Mouse (Mus musculus) E14TG2a.4 (cell line): ENCODE measurements around the gene Ascl1.

Source experiments
- CTCF ChIP-seq: conservative IDR thresholded peaks from 2 replicates; pipeline ENCODE4 v1.5.1; 2014; ENCODE audit warnings: low read length
- NANOG ChIP-seq: IDR thresholded peaks from 2 replicates; pipeline ENCODE4 v1.6.1; 2014; ENCODE audit warnings: borderline replicate concordance, low read length, mixed read lengths
- POU5F1 ChIP-seq: IDR thresholded peaks from 2 replicates; pipeline ENCODE4 v1.6.1; 2014; ENCODE audit warnings: low read length, borderline replicate concordance

DNA sequence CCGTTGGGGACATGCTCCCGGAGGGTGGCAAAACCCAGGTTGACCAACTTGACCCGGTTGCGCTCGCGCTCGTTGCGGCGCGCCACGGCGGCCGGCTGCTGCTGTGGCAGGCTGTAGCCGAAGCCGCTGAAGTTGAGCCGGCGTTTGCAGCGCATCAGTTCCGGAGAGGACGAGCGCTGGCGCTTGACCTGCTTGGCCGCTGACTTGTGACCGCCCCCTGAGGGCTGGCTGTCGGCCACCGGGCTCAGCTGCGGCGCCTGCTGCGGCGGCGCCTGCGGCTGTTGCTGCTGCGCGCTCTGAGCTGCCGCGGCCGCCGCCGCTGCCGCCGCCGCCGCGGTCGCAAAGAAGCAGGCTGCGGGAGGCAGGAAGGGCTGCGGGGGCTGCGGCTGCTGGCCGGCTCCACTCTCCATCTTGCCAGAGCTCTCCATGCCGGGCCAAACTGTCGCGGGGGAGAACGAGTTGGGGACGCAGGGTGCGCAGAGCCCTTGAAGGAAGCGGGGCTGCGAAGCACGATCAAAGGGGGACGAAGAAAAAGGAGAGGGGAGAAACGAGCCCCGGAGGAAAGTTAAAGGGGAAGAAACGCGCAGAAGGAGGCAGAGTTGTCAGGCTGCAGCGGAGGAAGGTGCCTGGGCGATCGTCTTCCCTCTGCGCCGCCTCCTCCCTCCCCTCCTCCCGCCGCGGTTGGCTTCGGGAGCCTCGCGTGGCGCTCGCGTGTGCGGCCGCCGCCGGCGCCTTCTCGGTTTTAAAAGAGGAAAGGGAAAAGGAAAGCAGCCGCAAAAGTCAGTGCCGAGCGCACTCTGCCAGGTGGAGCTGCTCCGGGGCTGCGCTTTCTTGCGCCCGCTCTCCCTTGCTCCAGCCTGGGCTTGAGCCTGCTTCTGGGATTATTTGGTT is 554 bp downstream of the Ascl1 start:
- TF ChIP-seq CTCF: no peak
- no peak for TF ChIP-seq NANOG
- TF ChIP-seq POU5F1: no peak
